Mouse (Mus musculus): ENCODE results near the gene Rap1a. TPM values are rescaled to one million over a fixed set of nuclear protein-coding genes. Genes with fewer than 3 reads are reported as not detected.
"Not testable (repeated sequence)": the region's sequence is repeated elsewhere in the genome, so short reads cannot be mapped to it uniquely, and the experiment has no call there.

Rap1a gene
- polyA plus RNA-seq, 1 experiment from 2014 or later: 119 TPM

DNA sequence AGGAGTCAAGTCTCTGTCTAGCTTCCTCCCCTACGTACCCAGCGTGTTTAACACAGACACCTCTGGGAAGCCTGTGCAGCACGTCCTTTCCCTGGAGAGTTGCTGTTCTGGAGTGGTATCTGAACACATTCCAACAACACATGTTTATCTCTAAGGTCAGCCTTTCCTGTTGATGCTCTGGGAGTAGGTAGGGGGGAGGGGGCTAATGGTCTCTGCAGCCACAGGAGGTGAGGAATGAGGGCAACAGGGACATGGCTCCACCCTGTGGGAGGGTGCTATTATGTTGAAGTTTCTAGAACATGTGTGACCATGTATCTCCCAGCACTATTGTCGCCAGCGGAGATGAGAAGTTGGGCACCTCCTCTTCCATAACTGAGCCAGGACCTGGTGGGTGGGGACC, 99.7 kb downstream of the Rap1a start:
- Histone ChIP-seq H3K27ac (ENCODE audit: low read depth, low read length) (no peak overlapping the region), H3K4me3 (ENCODE audit: low read depth, low read length) (no peak overlapping the region), H3K27me3 (replicated peaks; ENCODE audit: control insufficient read depth, insufficient read depth, low read length) (no peaks in the 10 kb centered on the region), H3K36me3 (ENCODE audit: control insufficient read depth, insufficient read depth) (no peaks in the 10 kb centered on the region), H3K4me2 (replicated peaks; ENCODE audit: low read depth) (no peak overlapping the region), H3K9me3 (ENCODE audit: control insufficient read depth) (no peaks in the 10 kb centered on the region), H3K9ac (ENCODE audit: low read depth, low read length) (no peak overlapping the region), H3K4me1 (replicated peaks; ENCODE audit: control insufficient read depth, insufficient read depth, low read length) (peaks cover 4% of the 10 kb centered on the region; the same call in 1 of the 2 replicates)
- TF ChIP-seq CTCF (IDR thresholded peaks at IDR 0.05; ENCODE audit: low read depth): no peak
- 48% methylated on average over 5 of the region's 5 CpGs for WGBS
- ATAC-seq: no peak

DNA sequence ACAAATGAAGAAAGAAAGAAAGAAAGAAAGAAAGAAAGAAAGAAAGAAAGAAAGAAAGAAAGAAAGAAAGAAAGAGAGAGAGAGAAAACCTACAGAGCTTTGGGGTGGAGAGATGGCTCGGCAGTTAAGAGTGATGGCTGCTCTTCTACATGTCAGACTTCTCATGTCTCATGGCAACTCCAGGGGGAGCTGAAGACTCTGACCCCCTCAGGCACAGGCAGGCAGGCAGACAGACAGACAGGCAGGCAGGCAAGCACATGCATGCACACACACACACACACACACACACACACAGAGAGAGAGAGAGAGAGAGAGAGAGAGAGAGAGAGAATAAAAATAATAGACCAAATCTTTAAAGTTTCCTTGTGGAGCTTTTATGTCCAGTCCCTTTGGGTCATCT, 100.3 kb downstream of the Rap1a start:
- WGBS: 18% methylated on average over 1 of the region's 1 CpGs
- not testable (repeated sequence) for H3K4me2 ChIP-seq (replicated peaks; ENCODE audit: low read depth); H3K9me3 ChIP-seq (ENCODE audit: control insufficient read depth); ATAC-seq; H3K9ac ChIP-seq (ENCODE audit: low read depth, low read length); H3K4me1 ChIP-seq (replicated peaks; ENCODE audit: control insufficient read depth, insufficient read depth, low read length); H3K4me3 ChIP-seq (ENCODE audit: low read depth, low read length); H3K27ac ChIP-seq (ENCODE audit: low read depth, low read length); H3K36me3 ChIP-seq (ENCODE audit: control insufficient read depth, insufficient read depth); H3K27me3 ChIP-seq (replicated peaks; ENCODE audit: control insufficient read depth, insufficient read depth, low read length)

DNA sequence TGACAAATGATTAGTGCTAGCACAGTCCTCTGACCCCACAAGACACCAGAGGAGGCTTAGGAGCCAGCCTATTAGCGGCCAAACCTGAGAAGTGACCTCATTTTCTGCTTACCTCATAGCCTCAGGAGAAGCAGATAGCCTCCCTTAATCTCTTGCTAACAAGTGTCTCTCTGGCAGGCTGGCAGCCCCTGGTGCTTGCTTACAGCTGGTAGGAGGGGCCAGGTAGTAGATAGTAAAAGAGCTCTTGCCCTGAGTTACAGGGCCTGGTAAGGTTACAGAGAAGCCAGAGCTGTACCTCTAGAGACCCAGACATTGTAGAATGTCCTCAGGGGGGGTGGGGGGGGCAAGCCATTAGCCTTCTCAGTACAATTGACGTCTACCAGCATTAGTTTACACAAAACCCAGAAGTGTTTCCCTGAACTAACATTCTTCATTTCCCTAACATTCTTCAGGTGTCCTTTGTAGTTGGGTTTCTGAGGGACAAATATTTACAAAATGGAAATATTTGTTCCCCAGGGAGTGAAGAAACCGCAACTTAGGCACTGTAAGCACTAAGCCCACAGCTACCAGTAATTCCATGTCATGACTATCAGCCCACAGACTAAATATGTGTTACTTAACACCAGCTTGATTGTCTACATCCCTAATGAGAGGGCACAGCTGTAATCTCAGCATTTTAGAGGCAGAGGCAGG, 101.7 kb downstream of the Rap1a start:
- Histone ChIP-seq H3K27ac (ENCODE audit: low read depth, low read length) (no peak overlapping the region), H3K4me3 (ENCODE audit: low read depth, low read length) (no peak overlapping the region), H3K27me3 (replicated peaks; ENCODE audit: control insufficient read depth, insufficient read depth, low read length) (no peaks in the 10 kb centered on the region), H3K9ac (ENCODE audit: low read depth, low read length) (no peak overlapping the region), H3K36me3 (ENCODE audit: control insufficient read depth, insufficient read depth) (no peaks in the 10 kb centered on the region), H3K4me2 (replicated peaks; ENCODE audit: low read depth) (no peak overlapping the region), H3K4me1 (replicated peaks; ENCODE audit: control insufficient read depth, insufficient read depth, low read length) (no peaks in the 10 kb centered on the region), H3K9me3 (ENCODE audit: control insufficient read depth) (no peaks in the 10 kb centered on the region)
- 36% methylated on average over 3 of the region's 3 CpGs for WGBS
- no peak for TF ChIP-seq CTCF (IDR thresholded peaks at IDR 0.05; ENCODE audit: low read depth)
- no peak for ATAC-seq

DNA sequence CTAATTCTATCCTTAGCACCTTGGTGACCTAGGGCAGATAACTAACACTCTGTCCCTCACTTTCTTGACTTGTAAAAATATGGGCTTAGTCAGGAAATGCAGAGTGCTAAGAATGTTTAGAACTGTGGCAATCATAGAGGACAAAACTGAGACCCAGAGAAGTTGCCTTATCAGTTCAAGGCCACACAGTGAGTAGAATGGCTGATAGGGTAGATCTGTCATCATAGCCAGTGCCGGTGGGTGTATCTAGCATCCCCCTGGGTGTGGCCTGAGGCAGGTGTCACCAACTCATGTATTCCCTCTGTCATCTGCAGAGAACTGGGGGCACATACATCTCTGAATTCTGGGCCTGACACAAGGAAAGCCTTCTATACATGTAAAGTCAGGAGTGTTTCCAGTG, 102.8 kb downstream of the Rap1a start:
- Histone ChIP-seq H3K9me3 (ENCODE audit: control insufficient read depth) (no peaks in the 10 kb centered on the region), H3K27ac (ENCODE audit: low read depth, low read length) (no peak overlapping the region), H3K4me1 (replicated peaks; ENCODE audit: control insufficient read depth, insufficient read depth, low read length) (no peaks in the 10 kb centered on the region), H3K9ac (ENCODE audit: low read depth, low read length) (no peak overlapping the region), H3K36me3 (ENCODE audit: control insufficient read depth, insufficient read depth) (no peaks in the 10 kb centered on the region), H3K4me2 (replicated peaks; ENCODE audit: low read depth) (no peak overlapping the region), H3K4me3 (ENCODE audit: low read depth, low read length) (no peak overlapping the region), H3K27me3 (replicated peaks; ENCODE audit: control insufficient read depth, insufficient read depth, low read length) (no peaks in the 10 kb centered on the region)
- ATAC-seq: no peak
- WGBS: 58% methylated on average over 1 of the region's 1 CpGs
- no peak for TF ChIP-seq CTCF (IDR thresholded peaks at IDR 0.05; ENCODE audit: low read depth)

DNA sequence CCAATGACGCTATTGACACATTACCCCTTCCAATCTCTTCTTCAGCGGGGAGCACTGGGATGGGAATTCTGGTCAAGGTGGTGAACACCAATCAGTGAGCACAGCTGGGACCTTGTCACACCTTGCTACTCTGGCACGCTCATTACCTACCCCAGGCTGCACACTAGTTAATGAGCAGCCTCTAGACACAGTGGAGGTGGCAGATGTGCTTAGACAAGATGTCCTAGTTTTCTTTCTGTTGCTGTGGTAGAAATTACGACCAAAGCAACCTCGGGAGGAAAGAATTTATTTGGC, 104.0 kb downstream of the Rap1a start:
- 68% methylated on average over 5 of the region's 5 CpGs for WGBS
- no peaks in the 10 kb centered on the region for H3K36me3 ChIP-seq (ENCODE audit: control insufficient read depth, insufficient read depth)
- no peaks in the 10 kb centered on the region for H3K9me3 ChIP-seq (ENCODE audit: control insufficient read depth)
- H3K27ac ChIP-seq (ENCODE audit: low read depth, low read length): no peak overlapping the region
- no peak for ATAC-seq
- TF ChIP-seq CTCF (IDR thresholded peaks at IDR 0.05; ENCODE audit: low read depth): no peak
- H3K4me3 ChIP-seq (ENCODE audit: low read depth, low read length): no peak overlapping the region
- H3K27me3 ChIP-seq (replicated peaks; ENCODE audit: control insufficient read depth, insufficient read depth, low read length): no peaks in the 10 kb centered on the region
- no peak overlapping the region for H3K9ac ChIP-seq (ENCODE audit: low read depth, low read length)
- no peaks in the 10 kb centered on the region for H3K4me1 ChIP-seq (replicated peaks; ENCODE audit: control insufficient read depth, insufficient read depth, low read length)
- H3K4me2 ChIP-seq (replicated peaks; ENCODE audit: low read depth): no peak overlapping the region

DNA sequence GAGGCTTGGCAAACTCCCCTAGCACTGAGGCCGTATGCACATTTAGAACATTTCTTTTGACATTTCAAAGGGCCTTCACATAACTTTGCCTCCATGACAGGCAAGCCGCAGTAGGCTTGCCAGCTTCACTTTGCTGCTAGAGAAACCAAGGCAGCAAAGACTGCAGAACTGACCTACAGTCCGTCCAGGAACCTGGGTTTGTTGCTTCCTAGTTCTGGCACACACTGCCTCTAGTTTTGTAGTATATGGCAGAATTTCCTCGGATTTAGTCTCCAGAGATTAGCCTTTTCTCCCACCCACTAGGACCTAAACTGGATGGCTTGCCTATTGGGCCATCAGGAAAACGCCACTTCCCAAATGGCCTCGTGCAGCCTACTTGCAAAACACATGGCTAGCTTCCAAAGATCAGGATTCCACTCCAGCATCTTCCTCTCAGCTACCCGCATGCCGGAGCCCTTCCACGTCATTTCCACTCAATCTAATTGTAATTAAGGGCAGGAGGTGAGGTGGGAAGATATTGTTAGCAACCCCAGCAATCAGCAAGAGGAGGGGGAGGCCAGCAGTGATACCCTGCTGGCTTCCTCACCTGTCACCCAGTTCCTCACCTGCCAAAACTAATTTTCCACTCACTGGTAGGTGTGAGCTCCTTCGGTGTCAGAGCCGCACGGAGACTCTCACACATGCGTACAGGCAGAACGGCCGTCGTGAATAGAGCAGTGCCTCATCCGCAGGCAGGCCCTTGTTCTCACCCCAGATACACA, 104.6 kb downstream of the Rap1a start:
- Histone ChIP-seq H3K4me2 (replicated peaks; ENCODE audit: low read depth) (peak overlapping the region; percentile 1; the same call in 1 of the 2 replicates), H3K27ac (ENCODE audit: low read depth, low read length) (no peak overlapping the region), H3K9me3 (ENCODE audit: control insufficient read depth) (no peaks in the 10 kb centered on the region), H3K27me3 (replicated peaks; ENCODE audit: control insufficient read depth, insufficient read depth, low read length) (no peaks in the 10 kb centered on the region), H3K4me3 (ENCODE audit: low read depth, low read length) (no peak overlapping the region), H3K9ac (ENCODE audit: low read depth, low read length) (no peak overlapping the region), H3K36me3 (ENCODE audit: control insufficient read depth, insufficient read depth) (no peaks in the 10 kb centered on the region), H3K4me1 (replicated peaks; ENCODE audit: control insufficient read depth, insufficient read depth, low read length) (no peaks in the 10 kb centered on the region)
- ATAC-seq: no peak
- no peak for TF ChIP-seq CTCF (IDR thresholded peaks at IDR 0.05; ENCODE audit: low read depth)
- 62% methylated on average over 17 of the region's 17 CpGs for WGBS
